Mouse (Mus musculus) Patski (cell line): ENCODE measurements around the gene Arhgap8. TPM values are rescaled to one million over a fixed set of nuclear protein-coding genes. Genes with fewer than 3 reads are reported as not detected.
A peak's percentile ranks its signal among the peaks of the same experiment; 100 is the strongest.
"Not testable (repeated sequence)": the region's sequence is repeated elsewhere in the genome, so short reads cannot be mapped to it uniquely, and the experiment has no call there.

Experiments used
- ATAC-seq: fragments of 100-300 bp; one replicate; pipeline ENCODE4 v1.8.0; 2021
- CTCF ChIA-PET: fragments of 350-600 bp; sonication (Branson Sonifier 250); formaldehyde crosslinking; loops from one replicate; lab custom pipeline; 2022; ENCODE audit warnings: inconsistent platforms; lab: Charles Lee
- POLR2A ChIA-PET: fragments of 350-600 bp; sonication (Branson Sonifier 250); formaldehyde crosslinking; loops from one replicate; lab custom pipeline; 2022; ENCODE audit warnings: antibody characterized with exemption, inconsistent platforms; lab: Charles Lee
- DNase-seq: peaks from one replicate; pipeline ENCODE4 v3.0.0-alpha.2; 2011; ENCODE audit warnings: low read depth, low spot score
- H3K27me3 ChIP-seq: fragments of 371-371 bp; one replicate; pipeline ENCODE4 v1.5.1; 2021
- CTCF ChIP-seq: fragments of 100-300 bp; IDR thresholded peaks from one replicate; pipeline ENCODE4 v1.5.1; 2021
- in situ Hi-C: fragments of 300-500 bp; cut with MboI; formaldehyde crosslinking; loops from 3 replicates; pipeline ENCODE4 v1.11.1; 2018; ENCODE audit warnings: low pct_unique_long_range_greater_than_20kb, mixed read lengths
- polyA plus RNA-seq: library from polyadenylated mRNA; unstranded; gene quantifications from one replicate; pipeline ENCODE4 v1.2.3, GENCODE M21; 2021

Gene Arhgap8
- polyA plus RNA-seq, 1 experiment from 2014 or later = 0.39 TPM

DNA sequence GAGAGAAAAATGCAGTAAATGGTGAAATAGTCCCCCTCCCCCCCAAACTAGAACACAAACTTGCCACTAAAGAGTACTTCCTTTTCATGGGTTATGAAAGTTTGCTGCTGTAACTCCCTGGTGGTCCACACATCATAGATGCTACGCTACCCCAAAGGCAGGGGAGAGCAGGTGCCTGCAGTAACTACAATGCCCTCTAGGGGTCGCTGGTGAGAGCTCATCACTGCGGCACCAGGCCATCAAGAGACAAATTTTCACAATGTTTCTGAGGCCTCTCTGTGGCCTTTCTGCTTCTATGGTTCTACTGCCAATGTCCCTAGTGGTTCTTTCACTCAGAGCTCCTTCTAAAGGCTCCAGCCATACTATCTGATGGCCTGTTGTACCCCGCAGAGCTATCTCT is 38.6 kb downstream of the Arhgap8 start:
- ChIA-PET CTCF (interaction anchor here (0.7 to 2.7 kb wide), 12 partner anchors 10 to 239 kb away, joined by 3 to 15 read pairs (median 5); no protein-coding TSS in a partner anchor), POLR2A (no interaction called here)
- TF ChIP-seq CTCF = peak; percentile 93
- ATAC-seq = no peak
- no peaks in the 10 kb centered on the region for H3K27me3 ChIP-seq
- no peak for DNase-seq
- in situ Hi-C loops = loop anchor here (5.0 to 10.0 kb wide), 4 partner anchors 134 to 316 kb away; partner anchors contain the start of genes Gm29666 and Nup50

- DNase-seq (no peak), ATAC-seq (no peak)
- CTCF ChIA-PET = no interaction called here
- in situ Hi-C loops = no loop called here
- POLR2A ChIA-PET = no interaction called here
- no peak for TF ChIP-seq CTCF
- H3K27me3 ChIP-seq = no peaks in the 10 kb centered on the region
Measured at GRCm38 (mm10) chr15:84762712-84763422, 43.0 kb downstream of the Arhgap8 start.

- in situ Hi-C loops = no loop called here
Measured at GRCm38 (mm10) chr15:84763423-84763812, 43.6 kb downstream of the Arhgap8 start.

GRCm38 (mm10) chr15:84766621-84767020 is 46.8 kb downstream of the Arhgap8 start:
- no peak for TF ChIP-seq CTCF
- in situ Hi-C loops = no loop called here
- no peak for ATAC-seq
- POLR2A ChIA-PET = no interaction called here
- DNase-seq = no peak
- no peaks in the 10 kb centered on the region for H3K27me3 ChIP-seq
- CTCF ChIA-PET = interaction anchor here (3.5 kb wide), 1 partner anchor 8 kb away, joined by 15 read pairs; no protein-coding TSS in a partner anchor

More at GRCm38 (mm10) chr15:84763423-84763812, 43.6 kb downstream of the Arhgap8 start:
- ChIA-PET POLR2A (no interaction called here), CTCF (no interaction called here)
- TF ChIP-seq CTCF = no peak
- DNase-seq (no peak), ATAC-seq (no peak)
- H3K27me3 ChIP-seq = no peaks in the 10 kb centered on the region

DNA sequence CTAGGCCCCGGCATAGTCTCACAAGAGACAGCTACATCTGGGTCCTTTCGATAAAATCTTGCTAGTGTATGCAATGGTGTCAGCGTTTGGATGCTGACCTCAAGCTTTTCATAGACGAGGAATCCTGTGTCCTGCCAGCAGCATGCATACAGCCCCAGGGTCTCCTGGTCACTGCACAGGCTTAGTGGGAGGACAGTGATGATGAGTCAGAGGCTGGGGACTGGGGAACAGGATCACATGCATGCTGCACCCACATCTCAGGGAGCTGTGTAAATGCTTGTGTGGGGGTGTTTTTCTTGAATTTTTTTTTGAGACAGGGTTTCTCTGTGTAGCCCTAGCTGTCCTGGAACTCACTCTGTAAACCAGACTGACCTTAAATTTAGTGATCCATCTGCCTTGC is 48.7 kb downstream of the Arhgap8 start:
- POLR2A ChIA-PET = interaction anchor here (0.6 kb wide), 1 partner anchor 44 kb away, joined by 4 read pairs; no protein-coding TSS in a partner anchor
- CTCF ChIA-PET = interaction anchor here (0.6 to 3.5 kb wide), 2 partner anchors 10 to 122 kb away, joined by 4 to 15 read pairs; no protein-coding TSS in a partner anchor
- in situ Hi-C loops, ATAC-seq, DNase-seq, H3K27me3 ChIP-seq: not testable (repeated sequence)

DNA sequence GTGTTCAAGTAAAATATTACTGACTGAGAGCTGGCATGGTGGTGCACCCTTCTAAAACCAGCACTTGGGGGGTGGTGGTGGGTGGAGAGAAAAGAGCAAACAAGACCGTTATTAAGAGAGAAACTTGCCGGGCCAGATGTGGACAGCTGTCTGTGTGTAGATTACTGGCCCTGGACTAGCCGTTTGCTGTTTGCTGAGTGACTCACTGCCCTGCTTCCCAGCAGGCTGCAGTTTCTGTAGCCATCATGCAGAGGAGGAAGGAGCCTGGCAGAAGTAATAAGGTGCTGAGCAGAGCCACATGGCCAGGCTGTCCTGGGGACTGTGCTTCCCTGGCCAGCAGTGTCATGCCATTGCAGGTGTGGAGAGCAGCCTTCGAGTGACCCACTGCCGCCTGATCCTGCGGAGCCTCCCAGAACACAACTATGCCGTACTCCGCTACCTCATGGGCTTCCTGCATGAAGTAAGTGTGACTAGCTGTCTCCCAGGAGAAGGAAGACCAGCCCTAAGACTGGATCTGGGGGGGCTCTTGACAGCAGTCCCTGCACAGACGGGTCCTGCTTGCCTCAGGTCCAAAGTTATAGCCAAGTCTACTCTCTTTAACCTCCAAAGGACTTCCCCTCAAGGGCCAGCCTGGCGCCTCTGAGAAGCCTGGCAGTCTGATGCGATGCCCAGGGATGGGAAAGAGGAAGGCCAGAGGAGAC is 49.9 kb downstream of the Arhgap8 start:
- in situ Hi-C loops = no loop called here
- no peak for ATAC-seq

GRCm38 (mm10) chr15:84772191-84773111 is 52.6 kb downstream of the Arhgap8 start:
- TF ChIP-seq CTCF = no peak
- DNase-seq (no peak), ATAC-seq (no peak)
- H3K27me3 ChIP-seq = no peaks in the 10 kb centered on the region
- CTCF ChIA-PET = interaction anchor here (0.8 to 1.2 kb wide), 2 partner anchors 16 to 119 kb away, joined by 3 read pairs; no protein-coding TSS in a partner anchor
- in situ Hi-C loops = no loop called here
- POLR2A ChIA-PET = no interaction called here

More for the DNA sequence above, 49.9 kb downstream of the Arhgap8 start:
- no peaks in the 10 kb centered on the region for H3K27me3 ChIP-seq
- POLR2A ChIA-PET = no interaction called here
- TF ChIP-seq CTCF = no peak
- no peak for DNase-seq
- CTCF ChIA-PET = interaction anchor here (1.0 to 3.5 kb wide), 2 partner anchors 11 to 12 kb away, joined by 5 to 15 read pairs; no protein-coding TSS in a partner anchor

DNA sequence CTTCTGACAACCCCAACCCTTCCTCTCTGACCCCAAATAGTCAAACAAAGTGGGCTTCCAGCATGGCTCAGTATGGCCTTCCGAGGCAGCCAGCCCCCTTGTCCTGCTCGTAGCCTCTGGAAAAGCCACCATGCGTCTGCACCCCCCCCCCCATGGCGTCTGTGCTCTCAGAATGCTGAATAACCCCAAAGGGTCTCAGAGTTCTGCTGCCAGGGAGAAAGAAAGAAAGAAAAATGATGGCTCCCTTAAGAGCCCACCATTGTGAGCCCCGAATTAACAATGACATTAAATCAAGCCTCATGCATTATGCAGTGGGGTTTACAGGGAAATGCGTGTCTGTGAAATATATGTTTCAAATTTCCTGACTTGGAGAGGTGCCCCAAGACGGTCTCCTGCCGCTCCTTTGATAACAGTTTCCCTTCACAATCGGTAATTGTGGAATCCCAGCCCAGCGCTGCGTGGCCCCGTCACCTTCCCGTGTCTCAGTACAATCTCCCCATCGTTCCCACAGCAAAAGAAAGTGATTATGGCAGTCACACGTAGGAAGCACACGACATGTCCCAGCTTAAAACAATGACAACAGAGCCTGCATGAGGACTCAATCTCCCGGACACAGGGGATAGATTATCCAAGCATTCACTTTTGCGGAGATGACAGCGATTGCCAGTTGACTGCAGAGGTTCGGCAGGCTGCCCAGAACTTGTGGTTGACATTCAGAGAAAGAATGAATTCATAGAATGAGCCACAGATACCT is 55.7 kb downstream of the Arhgap8 start:
- DNase-seq (no peak), ATAC-seq (no peak)
- in situ Hi-C loops = no loop called here
- TF ChIP-seq CTCF = no peak
- CTCF ChIA-PET = interaction anchor here (1.2 kb wide), 1 partner anchor 29 kb away, joined by 3 read pairs; no protein-coding TSS in a partner anchor
- POLR2A ChIA-PET = no interaction called here
- H3K27me3 ChIP-seq = no peaks in the 10 kb centered on the region

DNA sequence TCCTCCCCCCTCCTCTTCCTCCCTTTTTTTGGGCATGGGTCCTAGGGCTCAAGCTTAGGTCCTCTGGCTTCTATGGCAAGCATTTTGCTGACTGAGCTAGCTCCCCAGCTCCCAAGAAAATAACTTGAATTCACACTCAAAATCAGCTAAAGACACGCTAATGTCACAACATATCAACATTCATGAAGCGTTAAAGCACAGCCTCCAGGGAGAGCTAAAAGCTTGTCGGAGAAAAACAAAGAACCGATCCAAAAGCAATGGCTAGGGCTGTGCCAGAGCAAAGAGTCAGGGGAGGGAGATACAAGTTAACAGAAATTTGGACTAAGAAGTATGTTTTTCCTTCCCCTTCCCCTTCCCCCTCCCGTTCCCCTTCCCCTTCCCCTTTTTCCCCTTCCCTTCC is 58.7 kb downstream of the Arhgap8 start:
- in situ Hi-C loops = no loop called here

More for the DNA sequence above, 58.7 kb downstream of the Arhgap8 start:
- no peaks in the 10 kb centered on the region for H3K27me3 ChIP-seq
- CTCF ChIA-PET = no interaction called here
- DNase-seq (no peak), ATAC-seq (no peak)
- POLR2A ChIA-PET = no interaction called here
- no peak for TF ChIP-seq CTCF
